Mouse (Mus musculus) cerebellum, adult 11 months (tissue): ENCODE data around the gene Fam71f1.

Experiments used
- DNase-seq: peaks from one replicate; pipeline ENCODE4 v3.0.0; 2022

Gene Fam71f1

DNA sequence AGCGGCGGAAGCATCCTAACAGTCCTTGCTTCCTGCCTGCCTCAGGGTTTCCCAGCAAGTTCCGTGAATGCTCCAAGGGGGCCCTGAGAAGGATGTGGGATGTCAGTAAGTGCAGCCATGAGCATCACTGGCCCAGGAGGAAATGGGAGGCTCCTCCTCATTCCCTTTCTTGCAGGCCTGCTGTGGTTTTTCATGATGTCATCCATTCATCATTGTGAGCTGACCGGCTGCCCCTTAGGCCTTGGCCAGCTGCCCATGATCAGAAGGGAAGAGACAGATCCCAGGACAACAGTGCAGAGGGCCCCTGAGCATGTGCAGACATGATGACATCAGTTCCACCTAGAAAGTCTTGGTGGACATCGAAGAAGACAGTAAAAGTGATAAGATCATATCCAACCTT lies at the start of gene Fam71f1:
Gene Fam71f1 (plus strand): TSS at position 262 of the 400 bp plus-strand sequence.
- DNase-seq: no peak

DNA sequence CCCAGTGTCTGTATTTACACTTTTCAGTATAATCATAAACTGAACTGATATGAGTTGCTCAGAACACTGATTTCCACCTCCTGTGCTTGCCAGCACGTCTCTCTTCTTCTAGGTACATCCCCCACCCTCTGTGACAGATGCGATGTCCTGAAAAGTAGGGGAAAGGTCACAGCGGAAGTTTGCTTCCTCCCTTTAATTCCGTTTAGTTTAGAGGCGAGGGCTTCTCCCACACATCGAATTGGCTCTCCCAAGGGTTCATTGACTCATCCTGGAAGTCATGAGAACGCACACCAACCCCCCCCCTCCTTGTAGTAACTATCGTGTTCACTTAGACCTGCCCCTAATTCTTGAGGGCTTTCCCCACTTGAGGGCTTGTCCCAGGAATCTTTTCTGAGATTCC lies 48.0 kb upstream of the Fam71f1 start:
- DNase-seq: no peak

DNA sequence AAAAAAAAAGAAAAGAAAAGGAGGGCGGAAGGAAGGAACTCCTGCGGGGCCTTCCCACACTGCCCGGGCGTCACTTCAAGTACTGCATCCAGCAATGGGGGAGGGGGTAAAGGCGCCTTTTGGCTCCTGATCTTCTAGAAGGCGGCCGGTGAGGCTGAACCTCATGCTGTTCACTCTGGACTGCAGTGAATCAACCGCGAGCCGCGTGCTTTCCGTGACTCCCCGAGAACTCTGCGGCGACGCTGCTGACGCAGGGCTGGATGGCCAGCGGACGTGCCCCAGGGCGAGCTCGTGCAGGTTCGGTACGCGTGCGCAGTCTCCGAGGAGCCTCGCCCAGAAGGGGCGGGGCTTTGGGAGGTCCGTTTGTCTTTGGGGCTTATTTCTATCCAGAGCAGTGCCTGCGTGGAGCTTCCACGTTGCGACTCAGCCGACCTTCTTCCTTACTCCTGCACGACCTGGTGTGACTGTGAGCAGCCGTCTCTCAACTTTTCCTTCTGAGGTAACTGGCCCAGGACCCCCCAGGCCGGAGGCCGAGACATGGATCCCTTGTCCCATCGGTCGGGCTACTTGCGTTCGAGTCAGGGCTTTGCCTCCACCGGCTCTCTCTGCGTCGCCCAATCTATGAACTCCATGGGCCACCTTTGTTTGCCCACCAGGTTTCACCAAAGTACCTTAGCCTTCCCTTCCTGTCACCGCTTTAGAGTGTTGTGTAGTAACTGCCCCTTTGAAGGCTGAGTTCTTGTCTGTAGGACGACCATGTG lies 46.4 kb upstream of the Fam71f1 start, which contains the start of gene Hilpda:
Gene Hilpda (plus strand): TSS at position 177 of the 761 bp plus-strand sequence.
- DNase-seq: peak; percentile 88

DNA sequence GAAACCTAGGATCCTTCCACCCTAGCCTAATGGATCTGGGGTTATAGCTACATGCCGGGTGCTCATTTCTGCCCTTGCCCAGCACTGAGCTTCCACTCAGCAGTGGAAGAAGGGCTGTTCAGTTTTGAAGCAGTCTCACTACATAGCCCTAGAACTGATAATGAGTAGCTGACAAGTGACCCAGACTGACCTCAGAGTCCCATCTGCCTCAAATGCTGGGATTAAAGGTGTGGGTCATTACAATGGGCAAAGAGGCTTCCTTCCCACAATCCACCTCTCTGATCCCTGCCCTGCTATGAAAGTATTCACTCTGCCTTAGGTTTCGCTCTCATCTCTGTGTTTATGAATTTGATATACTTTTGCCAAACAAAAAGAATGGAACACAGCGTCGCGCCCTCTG lies 42.2 kb upstream of the Fam71f1 start:
- DNase-seq: no peak

DNA sequence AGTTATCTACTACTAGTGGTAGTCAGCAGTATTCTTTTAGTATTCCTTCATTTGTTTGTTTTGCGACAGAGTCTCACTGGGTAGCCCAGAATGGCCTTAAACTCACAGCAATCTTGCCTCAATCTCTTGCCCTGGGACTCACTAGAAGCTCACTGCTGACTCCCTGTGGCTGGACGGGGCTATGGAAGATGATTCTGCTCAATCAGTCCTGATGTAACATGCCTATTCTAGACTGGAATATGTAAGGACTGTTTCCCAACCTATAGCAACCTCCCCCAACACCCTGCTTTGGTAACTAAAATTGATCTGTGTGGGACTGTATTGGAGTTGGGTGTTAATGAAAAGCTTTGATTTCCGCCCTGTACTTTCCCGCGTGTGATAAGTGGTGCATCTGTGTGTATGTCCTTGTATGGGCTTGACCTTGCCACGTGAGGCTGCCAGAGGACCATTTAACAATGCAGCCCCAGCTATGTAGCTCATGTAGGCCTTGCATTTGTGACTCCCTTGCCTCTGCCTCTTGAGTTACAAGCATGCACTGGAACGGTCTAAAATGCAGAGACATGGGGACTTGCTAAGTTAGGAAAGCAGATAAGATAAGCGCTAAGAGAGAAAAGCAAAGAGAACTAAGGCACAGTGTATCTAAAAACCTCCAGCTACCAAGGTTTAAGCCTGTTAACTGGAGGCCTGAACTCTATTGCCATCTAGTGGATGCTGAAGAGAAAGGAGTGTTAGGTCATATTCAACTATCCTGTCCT lies 40.2 kb upstream of the Fam71f1 start:
- DNase-seq: no peak

DNA sequence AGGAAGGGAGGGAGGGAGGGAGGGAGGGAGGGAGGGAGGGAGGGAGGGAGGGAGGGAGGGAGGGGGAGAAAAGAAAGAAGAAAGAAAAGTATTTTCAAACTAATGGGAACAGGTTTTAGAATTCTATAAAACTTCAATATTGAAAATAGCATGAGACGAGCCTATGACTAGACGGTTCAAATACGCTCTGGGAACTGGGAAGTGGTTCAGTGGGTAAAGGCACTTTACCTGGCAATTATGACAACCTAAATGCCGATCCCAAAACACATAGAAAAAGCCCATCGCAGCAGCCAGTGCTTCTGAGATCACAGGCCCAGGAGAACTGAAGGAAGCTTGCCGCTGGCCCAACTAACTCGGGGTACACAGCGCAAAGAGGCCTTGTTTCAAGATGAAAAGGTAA lies 39.6 kb upstream of the Fam71f1 start, which contains the start of gene Fam71f2:
Gene Fam71f2 (plus strand): TSS at position 301 of the 400 bp plus-strand sequence.
- no peak for DNase-seq

DNA sequence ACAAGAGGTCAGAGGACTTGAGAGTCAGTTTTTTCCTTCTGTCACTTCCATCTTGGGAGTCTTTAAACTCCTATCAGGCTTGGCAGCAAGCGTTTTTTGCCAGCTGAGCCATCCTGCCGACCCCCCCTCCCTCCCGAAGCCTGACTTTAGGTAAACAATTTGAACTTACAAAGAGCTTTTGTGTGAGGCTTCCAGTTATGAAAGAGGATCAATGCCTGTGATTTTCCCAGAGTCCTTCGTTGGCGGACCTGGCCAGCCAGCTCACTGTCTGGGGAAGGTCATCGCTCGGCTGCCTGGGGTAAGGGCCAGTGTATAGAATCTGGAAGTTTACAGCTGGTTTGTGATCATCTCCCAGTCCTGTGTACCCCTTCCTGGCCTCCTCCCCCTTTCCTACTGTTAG lies 38.3 kb upstream of the Fam71f1 start:
- no peak for DNase-seq

DNA sequence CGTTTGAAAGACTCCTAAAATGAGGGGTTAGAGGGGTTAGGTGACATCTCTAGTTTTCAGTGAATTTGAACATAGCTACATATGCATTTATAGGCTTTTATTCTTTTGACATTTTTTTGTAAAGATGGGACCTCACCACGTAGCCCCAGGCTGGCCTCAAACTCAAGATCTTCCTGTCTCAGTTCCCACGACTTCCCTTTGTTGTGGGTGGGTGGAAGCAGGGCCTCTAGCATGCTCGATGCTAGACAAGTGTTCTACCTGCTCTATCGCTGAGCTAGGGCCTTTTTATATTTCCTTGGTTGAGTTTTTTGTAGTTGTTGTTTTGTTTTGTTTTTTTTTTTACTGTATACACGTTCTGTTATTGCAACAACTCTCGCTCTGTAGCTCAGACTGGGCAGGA lies 32.1 kb upstream of the Fam71f1 start:
- no peak for DNase-seq

DNA sequence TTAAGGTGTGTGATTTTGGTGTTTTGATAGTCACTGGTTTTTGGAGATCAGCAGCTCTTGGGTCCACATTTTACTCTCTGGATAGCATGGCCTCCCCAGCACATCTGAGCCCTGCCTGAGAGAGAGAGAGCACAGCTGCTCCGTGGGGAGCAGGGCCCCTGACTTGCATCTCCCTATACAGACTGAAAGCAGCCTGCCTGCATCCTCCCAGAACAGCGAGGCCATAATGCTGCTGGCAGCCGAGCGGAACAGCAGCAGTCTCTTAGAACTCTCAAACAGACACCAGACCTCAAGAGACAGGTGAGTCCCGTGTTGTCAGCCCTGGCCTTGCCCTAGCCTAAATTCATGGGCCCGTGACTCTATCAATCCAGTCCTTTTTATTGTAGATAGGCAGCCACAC lies 31.5 kb upstream of the Fam71f1 start:
- DNase-seq: no peak

DNA sequence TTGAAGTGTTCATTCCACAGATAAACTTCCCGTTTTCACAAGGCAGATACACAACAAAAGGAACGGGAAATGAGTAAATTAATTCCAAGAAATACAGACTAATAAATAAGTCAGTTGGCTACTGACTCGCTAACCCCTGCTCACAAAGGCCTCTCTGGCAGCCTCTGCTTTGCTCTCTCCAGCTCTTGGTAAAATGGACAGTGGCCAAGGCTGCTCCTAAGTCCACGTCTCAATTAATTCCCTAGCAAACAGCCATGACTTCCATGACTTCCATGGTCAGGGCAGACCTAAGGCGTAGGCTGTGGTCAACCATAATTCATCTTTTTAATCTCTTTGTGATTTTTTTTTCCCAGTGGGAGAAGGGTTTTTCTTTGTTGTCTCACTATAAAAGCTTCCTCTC lies 31.0 kb upstream of the Fam71f1 start:
- DNase-seq: no peak

DNA sequence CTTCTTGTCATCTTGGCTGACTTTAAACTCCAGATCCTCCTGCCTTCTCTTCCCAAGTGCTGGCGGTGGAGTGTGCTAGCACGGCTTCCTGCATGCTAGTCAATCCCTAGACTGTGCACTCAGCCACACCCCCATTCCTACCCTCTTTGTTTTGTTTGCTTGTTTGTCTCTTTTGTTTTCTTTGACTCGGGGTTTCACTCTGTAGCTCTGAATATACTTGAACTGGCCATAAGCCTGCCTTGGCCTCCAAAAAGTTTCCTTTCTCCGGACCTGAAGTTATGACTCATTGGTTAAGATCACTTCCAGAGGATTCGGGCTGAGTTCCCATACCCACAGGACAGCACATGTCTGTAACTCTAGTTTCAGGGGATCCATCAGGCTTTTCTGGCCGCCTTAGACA lies 30.3 kb upstream of the Fam71f1 start:
- DNase-seq: no peak

DNA sequence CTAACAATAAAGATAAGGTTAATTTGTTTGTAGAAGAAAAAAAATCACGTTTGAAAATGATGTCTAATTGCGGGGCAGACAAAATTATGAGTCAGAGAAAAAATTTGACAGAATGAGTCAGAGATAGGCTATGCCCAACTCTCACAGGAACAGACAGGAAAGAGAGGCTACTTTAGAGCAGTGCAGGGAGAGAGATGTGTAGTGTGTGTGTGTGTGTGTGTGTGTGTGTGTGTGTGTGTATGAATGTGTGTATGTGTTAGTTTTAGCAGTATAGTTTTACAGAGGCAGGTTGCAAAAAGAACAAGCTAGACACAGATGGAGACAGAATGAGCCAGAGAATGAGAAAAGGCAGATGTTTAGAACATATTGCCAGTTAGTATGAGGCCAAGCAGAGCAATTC lies 19.8 kb upstream of the Fam71f1 start:
- DNase-seq: no peak

DNA sequence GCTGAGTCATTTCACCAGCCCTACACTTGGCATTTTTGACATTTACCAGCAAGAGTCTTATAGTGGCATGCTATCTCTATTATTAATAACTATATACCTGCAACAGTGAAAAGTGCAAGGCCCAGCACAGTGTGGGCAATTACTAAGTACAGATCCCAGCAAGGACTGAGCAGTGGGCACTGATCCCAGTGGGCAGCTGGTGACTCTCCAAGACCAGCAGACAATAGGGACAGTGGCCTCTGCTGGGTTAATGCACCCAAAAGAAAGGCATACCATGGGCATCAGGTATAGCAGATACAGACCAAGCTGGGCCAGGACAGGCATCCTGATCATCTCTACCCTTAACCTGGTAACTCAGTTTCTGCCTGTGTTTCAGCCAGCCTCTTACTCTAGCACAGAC lies 15.7 kb upstream of the Fam71f1 start:
- DNase-seq: no peak

DNA sequence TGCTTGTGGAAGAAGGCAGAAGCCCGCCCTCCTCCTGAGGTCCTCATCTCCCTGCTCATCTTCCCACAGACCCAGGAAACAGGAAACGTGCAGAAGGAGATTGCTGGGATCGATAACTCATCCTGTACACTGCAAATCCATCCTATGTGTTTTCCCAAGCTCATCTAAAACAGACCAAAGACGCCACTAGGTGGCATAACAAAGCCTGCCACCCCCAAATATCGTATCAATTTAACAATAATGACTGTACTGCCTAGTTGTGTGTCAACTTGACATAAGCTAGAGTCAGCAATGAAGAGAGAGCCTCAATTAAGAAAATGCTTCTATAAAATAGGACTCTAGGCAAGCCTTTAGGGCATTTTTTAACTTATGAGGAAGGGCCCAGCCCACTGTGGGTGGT lies 15.2 kb upstream of the Fam71f1 start:
- no peak for DNase-seq

DNA sequence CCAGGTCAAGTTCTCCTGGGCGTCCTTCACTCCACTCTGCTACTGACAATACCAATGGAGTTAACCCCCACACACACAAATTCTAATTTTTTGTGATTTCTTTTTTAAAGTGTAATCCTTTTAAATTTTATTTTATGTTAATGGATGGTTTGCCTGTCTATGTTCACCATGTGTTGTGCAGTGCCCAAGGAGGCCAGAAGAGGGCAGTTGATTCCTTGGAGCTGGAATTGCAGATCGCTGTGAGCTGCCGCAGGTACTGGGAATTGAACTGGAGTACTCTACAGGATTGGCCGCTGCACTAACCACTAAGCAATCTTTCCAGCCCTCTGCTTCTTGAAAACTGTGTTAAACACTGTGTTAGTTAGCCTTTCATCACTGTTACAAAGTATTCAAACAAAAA lies 13.5 kb upstream of the Fam71f1 start:
- DNase-seq: no peak

DNA sequence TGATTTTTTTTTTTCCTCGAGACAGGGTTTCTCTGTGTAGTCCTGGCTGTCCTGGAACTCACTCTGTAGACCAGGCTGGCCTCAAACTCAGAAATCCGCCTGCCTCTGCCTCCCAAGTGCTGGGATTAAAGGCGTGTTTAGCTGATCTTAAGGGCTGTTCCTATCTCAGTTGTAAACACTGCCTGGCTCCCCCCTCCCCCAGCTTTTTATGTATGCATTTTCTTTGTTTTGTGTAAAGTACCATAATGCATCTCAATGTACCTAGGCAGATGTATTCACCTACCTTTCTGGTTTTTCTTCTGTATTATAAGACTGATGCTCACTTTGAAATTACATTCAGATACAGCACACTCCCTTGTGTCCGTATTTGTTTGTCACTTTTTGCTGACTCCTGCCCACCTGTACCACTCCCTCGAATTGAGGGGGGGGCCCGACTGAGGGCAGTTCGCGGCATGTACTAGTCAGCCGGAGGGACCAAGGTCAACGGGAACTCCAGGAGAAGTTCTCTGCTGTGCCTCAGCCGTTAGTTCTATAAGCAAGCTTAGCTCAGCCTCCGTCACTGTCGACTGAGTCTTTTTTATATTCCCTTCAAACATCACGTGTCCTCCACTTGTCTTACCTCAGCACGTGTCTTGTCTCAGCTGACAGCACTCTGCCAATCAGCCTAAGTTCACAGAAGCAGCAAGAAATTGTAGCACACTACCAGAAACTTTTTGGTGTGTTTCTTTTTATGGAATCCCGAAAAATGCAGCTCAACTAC lies 9.9 kb upstream of the Fam71f1 start:
- no peak for DNase-seq

DNA sequence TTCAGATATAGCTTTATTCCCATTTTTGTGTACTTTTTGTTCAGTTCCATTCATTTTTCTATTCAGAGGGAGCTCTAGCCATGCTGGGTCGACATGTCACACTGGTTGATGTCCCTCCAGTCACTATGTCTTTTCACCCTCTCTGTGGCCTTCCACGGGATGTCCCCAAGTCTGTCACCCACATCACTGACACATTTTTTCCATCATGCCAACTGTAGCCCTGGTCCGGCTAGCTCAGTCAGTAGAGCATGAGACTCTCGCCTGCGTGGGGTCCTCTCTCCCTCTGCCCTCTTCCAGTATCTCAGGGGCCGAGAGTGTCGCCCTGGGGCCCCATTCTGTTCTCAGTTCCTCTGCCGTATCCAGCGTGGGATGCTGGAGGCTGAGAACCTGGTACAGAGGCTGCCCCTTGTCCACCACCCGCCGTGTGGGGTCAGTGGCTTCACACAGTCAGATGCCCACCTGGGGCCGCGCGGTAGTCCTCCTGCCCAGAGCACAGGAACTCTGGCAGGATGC lies 5.2 kb upstream of the Fam71f1 start:
- DNase-seq: no peak

DNA sequence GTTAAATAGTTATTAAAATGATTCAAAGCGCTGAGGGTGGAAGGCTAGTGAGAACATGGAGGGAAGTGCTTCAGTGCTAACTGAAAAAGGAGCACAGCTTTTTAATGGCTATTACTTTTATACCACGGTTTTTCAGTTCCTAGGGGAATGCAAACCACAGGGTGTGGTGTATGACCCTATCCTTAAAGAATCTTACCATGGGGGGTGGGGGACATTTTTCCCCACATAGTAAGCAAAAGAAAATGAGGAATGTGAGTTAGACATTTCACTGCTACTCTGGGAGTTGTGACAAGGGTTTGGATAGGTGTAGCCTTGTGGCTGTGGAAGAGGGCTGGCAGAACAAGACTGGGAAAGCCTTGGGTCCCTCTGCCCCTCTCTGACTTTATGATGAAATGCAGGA lies 1.7 kb upstream of the Fam71f1 start:
- no peak for DNase-seq

DNA sequence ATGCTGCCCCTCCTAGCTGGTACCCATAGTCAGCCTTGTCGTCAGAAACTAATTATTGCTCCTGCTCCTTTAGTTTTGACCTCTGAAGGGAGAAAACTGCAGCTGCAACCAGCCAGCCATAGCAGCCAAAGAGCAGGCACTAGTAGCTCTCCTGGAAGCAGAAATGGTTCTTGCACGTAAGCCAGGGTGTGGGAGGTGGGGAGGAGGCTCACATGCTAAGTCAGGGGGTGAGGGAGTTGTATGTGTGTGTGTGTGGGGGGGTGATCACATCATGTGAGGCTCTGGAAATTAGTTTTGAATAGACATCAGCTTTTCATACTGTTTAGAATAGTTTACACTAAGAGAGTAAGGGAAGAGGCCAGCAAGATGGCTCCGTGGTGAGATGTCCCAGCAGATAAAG lies 999 bp upstream of the Fam71f1 start:
- no peak for DNase-seq

DNA sequence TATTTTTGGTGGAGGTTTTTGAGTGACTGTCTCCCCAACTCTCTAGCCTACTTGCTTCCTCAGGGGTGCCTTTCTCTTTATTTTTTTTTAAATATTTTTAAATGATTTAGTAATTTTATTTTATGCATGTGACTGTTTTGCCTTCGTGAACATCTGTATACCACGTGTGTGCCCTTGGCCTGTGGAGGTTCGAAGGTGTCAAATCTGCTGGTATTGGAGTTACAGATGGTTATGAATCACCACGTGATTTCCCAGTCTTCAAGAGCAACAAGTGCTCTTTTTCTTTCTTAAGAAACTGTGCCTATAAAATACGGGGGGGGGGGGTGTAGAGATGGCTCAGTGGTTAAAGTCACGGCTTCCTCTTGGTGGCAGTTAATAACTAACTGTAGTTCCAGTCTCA lies 2.6 kb downstream of the Fam71f1 start:
- no peak for DNase-seq

DNA sequence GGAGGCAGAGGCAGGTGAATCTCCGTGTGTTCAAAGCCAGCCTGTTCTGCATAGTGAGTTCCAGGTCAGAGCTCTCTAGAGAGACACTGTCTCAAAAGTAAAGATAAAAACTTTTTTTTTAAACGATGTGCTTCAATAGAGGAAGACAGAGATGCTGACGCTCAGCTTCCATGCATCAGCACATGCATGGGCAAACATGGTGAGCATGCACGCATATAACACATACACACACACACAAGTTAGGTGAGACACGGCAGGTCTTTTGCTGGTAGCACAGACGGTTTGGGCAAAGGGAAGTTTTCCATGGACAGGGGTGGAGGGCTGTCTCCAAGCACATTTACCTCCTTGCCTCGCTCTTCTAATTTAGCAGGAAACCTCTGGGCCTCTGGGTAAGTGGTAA lies 3.2 kb downstream of the Fam71f1 start:
- DNase-seq: no peak

DNA sequence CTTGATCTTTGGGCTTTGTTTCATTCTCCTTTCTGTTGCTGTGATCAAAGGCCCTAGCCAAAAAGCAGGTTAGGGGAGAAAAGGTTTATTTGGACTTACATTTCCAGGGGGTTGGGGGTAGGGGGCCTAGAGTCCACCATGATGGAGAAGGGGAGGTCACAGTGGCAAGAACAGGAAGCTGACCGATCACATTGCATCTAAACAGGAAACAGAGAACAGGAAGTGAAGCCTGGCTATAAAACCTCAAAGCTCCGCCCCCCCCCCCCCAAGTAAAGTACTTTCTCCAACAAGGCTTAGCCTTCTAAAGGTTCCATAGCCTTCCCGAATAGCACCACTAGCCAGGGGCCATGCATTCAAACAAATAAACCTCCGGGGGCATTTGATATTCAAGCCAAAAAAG lies 3.8 kb downstream of the Fam71f1 start:
- DNase-seq: no peak

DNA sequence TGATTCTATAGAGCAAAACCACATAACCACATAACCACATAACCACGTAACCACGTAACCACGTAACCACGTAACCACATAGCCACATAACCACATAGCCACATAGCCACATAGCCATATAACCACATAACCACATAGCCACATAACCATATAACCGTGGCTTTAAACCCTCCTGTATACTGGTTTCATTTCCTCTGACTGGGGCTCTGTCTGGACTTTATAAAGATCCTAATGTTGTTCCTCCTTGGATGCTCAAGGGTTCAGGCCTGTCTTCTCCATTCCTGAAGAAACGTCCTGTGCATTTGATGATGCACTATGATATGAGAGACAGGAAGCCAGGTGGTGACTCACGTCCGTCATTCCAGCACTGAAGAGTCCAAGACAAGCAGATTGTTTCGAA lies 8.0 kb downstream of the Fam71f1 start:
- no peak for DNase-seq

DNA sequence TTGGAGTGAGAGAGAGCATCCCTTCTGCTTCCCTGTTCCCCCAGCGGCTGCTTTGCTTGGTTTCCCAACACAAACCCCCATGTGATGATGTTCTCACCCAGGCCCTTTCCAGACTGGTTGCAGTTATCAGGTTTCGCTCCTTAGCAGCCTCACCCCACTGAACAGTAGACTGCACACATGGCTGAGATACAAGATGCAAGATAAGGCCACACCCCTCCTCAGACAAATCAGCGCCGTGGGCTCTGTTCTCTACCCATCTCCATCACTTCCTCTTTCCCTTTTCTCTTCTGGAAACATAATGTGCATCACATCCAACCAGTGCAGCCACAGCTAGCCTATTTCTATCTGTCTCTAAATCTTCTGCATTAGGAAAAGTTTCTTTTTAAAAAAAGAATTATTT lies 10.6 kb downstream of the Fam71f1 start:
- no peak for DNase-seq
